Mouse (Mus musculus) hindbrain, embryonic 10.5 days (tissue): ENCODE results near the gene Tead1. TPM values are rescaled to one million over a fixed set of nuclear protein-coding genes. Genes with fewer than 3 reads are reported as not detected.
"Not testable (repeated sequence)": the region's sequence is repeated elsewhere in the genome, so short reads cannot be mapped to it uniquely, and the experiment has no call there.

Source experiments
- DNase-seq: peaks from one replicate; pipeline ENCODE4 v3.0.0-alpha.2; 2017; ENCODE audit warnings: low spot score
- H3K27ac ChIP-seq: fragments of 300-500 bp; sonication (generic); 2 replicates; pipeline ENCODE4 v1.5.1; 2016; ENCODE audit warnings: mild to moderate bottlenecking, moderate library complexity
- H3K27me3 ChIP-seq: fragments of 300-500 bp; sonication (generic); 2 replicates; pipeline ENCODE4 v1.6.1; 2016; ENCODE audit warnings: mild to moderate bottlenecking; ENCODE audit not compliant: poor library complexity, insufficient read depth, severe bottlenecking
- H3K36me3 ChIP-seq: fragments of 300-500 bp; sonication (generic); 2 replicates; pipeline ENCODE4 v1.6.1; 2016; ENCODE audit warnings: mild to moderate bottlenecking, moderate library complexity
- H3K4me1 ChIP-seq: fragments of 300-500 bp; sonication (generic); replicated peaks from 2 replicates; pipeline ENCODE4 v1.6.1; 2016; ENCODE audit warnings: mild to moderate bottlenecking
- H3K4me3 ChIP-seq: fragments of 300-500 bp; sonication (generic); 2 replicates; pipeline ENCODE4 v1.5.1; 2016; ENCODE audit warnings: mild to moderate bottlenecking, moderate library complexity
- H3K9me3 ChIP-seq: fragments of 300-500 bp; sonication (generic); 2 replicates; pipeline ENCODE4 v1.6.1; 2016; ENCODE audit warnings: mild to moderate bottlenecking, moderate library complexity
- WGBS: fragments of 180-500 bp; shearing (Covaris S2); methylation state at CpG from one replicate; pipeline ENCODE4 v1.1.7; 2016; 5-methylcytosine and 5-hydroxymethylcytosine counted together
- polyA plus RNA-seq: library from polyadenylated mRNA; unstranded; fragments of >200 nt; fragmentation: Nextera tagmentation; extraction: Ambion mirVana; gene quantifications from 2 replicates; pipeline ENCODE4 v1.2.1, GENCODE M21; 2016

Tead1 gene
- polyA plus RNA-seq, 1 experiment from 2014 or later: 17.8 TPM

GRCm38 (mm10) chr7:112907468-112907867 is 228.3 kb downstream of the Tead1 start:
- H3K4me3 ChIP-seq: no peak overlapping the region
- H3K27me3 ChIP-seq: no peaks in the 10 kb centered on the region
- WGBS: 73% methylated on average over 2 of the region's 2 CpGs
- H3K9me3 ChIP-seq: no peaks in the 10 kb centered on the region
- DNase-seq: no peak
- peaks cover 23% of the 10 kb centered on the region for H3K36me3 ChIP-seq
- H3K4me1 ChIP-seq: peaks cover 20% of the 10 kb centered on the region
- H3K27ac ChIP-seq: no peak overlapping the region

- WGBS: 87% methylated on average over 10 of the region's 10 CpGs
- no peak for DNase-seq
- Histone ChIP-seq H3K9me3 (no peaks in the 10 kb centered on the region), H3K27me3 (no peaks in the 10 kb centered on the region), H3K27ac (no peak overlapping the region), H3K36me3 (peaks cover 6% of the 10 kb centered on the region), H3K4me1 (peaks cover 20% of the 10 kb centered on the region), H3K4me3 (no peak overlapping the region)
These were observed 230.0 kb downstream of the Tead1 start for GRCm38 (mm10) chr7:112909164-112909563.

- DNase-seq: no peak
- H3K9me3 ChIP-seq: no peaks in the 10 kb centered on the region
- no peaks in the 10 kb centered on the region for H3K27me3 ChIP-seq
- no peak overlapping the region for H3K27ac ChIP-seq
- H3K36me3 ChIP-seq: no peaks in the 10 kb centered on the region
- 88% methylated on average over 3 of the region's 3 CpGs for WGBS
- H3K4me3 ChIP-seq: no peak overlapping the region
- peaks cover 32% of the 10 kb centered on the region for H3K4me1 ChIP-seq
These were observed 233.9 kb downstream of the Tead1 start for GRCm38 (mm10) chr7:112912969-112913368.

- WGBS: 86% methylated on average over 4 of the region's 4 CpGs
- Histone ChIP-seq H3K36me3 (no peaks in the 10 kb centered on the region), H3K4me3 (no peak overlapping the region), H3K4me1 (peaks cover 37% of the 10 kb centered on the region), H3K9me3 (no peaks in the 10 kb centered on the region), H3K27me3 (no peaks in the 10 kb centered on the region), H3K27ac (no peak overlapping the region)
- DNase-seq: no peak
These were observed 236.5 kb downstream of the Tead1 start for GRCm38 (mm10) chr7:112915571-112915970.

- Histone ChIP-seq H3K27me3 (no peaks in the 10 kb centered on the region), H3K36me3 (no peaks in the 10 kb centered on the region), H3K27ac (peak overlapping the region; percentile 81), H3K9me3 (no peaks in the 10 kb centered on the region), H3K4me1 (peaks cover 42% of the 10 kb centered on the region), H3K4me3 (peak overlapping the region; percentile 11; the same call in 1 of the 2 replicates)
- 58% methylated on average over 10 of the region's 10 CpGs for WGBS
- DNase-seq: no peak
These were observed 238.6 kb downstream of the Tead1 start for GRCm38 (mm10) chr7:112917613-112918278.

GRCm38 (mm10) chr7:112918279-112918991 is 239.3 kb downstream of the Tead1 start:
- no peaks in the 10 kb centered on the region for H3K36me3 ChIP-seq

GRCm38 (mm10) chr7:112919845-112920244 is 240.7 kb downstream of the Tead1 start:
- Histone ChIP-seq H3K36me3 (no peaks in the 10 kb centered on the region), H3K4me1 (peaks cover 56% of the 10 kb centered on the region), H3K27me3 (peaks cover 6% of the 10 kb centered on the region; the same call in 1 of the 2 replicates), H3K4me3 (no peak overlapping the region), H3K9me3 (no peaks in the 10 kb centered on the region), H3K27ac (no peak overlapping the region)
- 3% methylated on average over 4 of the region's 4 CpGs for WGBS
- DNase-seq: peak; percentile 55

More at GRCm38 (mm10) chr7:112918279-112918991, 239.3 kb downstream of the Tead1 start:
- WGBS: 53% methylated on average over 22 of the region's 22 CpGs
- H3K27me3 ChIP-seq: no peaks in the 10 kb centered on the region
- peak overlapping the region; percentile 11; the same call in 1 of the 2 replicates for H3K4me3 ChIP-seq
- peaks cover 49% of the 10 kb centered on the region for H3K4me1 ChIP-seq
- peak overlapping the region; percentile 81 for H3K27ac ChIP-seq
- no peaks in the 10 kb centered on the region for H3K9me3 ChIP-seq
- peak; percentile 54 for DNase-seq

GRCm38 (mm10) chr7:112922801-112923200 is 243.7 kb downstream of the Tead1 start:
- no peak for DNase-seq
- WGBS: 31% methylated on average over 4 of the region's 4 CpGs
- H3K27me3 ChIP-seq: peaks cover 12% of the 10 kb centered on the region; the same call in 1 of the 2 replicates
- H3K9me3 ChIP-seq: no peaks in the 10 kb centered on the region
- H3K4me1 ChIP-seq: peaks cover 39% of the 10 kb centered on the region
- no peak overlapping the region for H3K4me3 ChIP-seq
- peak overlapping the region; percentile 50 for H3K27ac ChIP-seq
- no peaks in the 10 kb centered on the region for H3K36me3 ChIP-seq

- Histone ChIP-seq H3K4me3 (no peak overlapping the region), H3K9me3 (no peaks in the 10 kb centered on the region), H3K27ac (peak overlapping the region; percentile 14; the same call in 1 of the 2 replicates), H3K4me1 (peaks cover 30% of the 10 kb centered on the region), H3K36me3 (no peaks in the 10 kb centered on the region), H3K27me3 (peaks cover 12% of the 10 kb centered on the region; the same call in 1 of the 2 replicates)
- no peak for DNase-seq
- WGBS: 65% methylated on average over 3 of the region's 3 CpGs
These were observed 244.6 kb downstream of the Tead1 start for GRCm38 (mm10) chr7:112923712-112924111.

- WGBS: 69% methylated on average over 7 of the region's 7 CpGs
- DNase-seq: no peak
These were observed 251.6 kb downstream of the Tead1 start for GRCm38 (mm10) chr7:112930669-112931068.

GRCm38 (mm10) chr7:112935876-112936275 is 256.8 kb downstream of the Tead1 start:
- H3K36me3 ChIP-seq, H3K4me3 ChIP-seq, H3K27me3 ChIP-seq, H3K4me1 ChIP-seq, H3K9me3 ChIP-seq, DNase-seq, H3K27ac ChIP-seq: not testable (repeated sequence)
- 89% methylated on average over 5 of the region's 5 CpGs for WGBS

More at GRCm38 (mm10) chr7:112930669-112931068, 251.6 kb downstream of the Tead1 start:
- no peaks in the 10 kb centered on the region for H3K36me3 ChIP-seq
- no peak overlapping the region for H3K4me3 ChIP-seq
- peaks cover 4% of the 10 kb centered on the region; the same call in 1 of the 2 replicates for H3K4me1 ChIP-seq
- no peak overlapping the region for H3K27ac ChIP-seq
- no peaks in the 10 kb centered on the region for H3K27me3 ChIP-seq
- H3K9me3 ChIP-seq: no peaks in the 10 kb centered on the region

GRCm38 (mm10) chr7:112937089-112937488 is 258.0 kb downstream of the Tead1 start:
- Histone ChIP-seq H3K4me1 (peaks cover 6% of the 10 kb centered on the region; the same call in 1 of the 2 replicates), H3K27me3 (no peaks in the 10 kb centered on the region), H3K9me3 (no peaks in the 10 kb centered on the region), H3K4me3 (no peak overlapping the region), H3K27ac (no peak overlapping the region), H3K36me3 (no peaks in the 10 kb centered on the region)
- 94% methylated on average over 8 of the region's 8 CpGs for WGBS
- DNase-seq: no peak

GRCm38 (mm10) chr7:112938959-112939358 is 259.8 kb downstream of the Tead1 start:
- Histone ChIP-seq H3K4me1 (peaks cover 6% of the 10 kb centered on the region; the same call in 1 of the 2 replicates), H3K27ac (no peak overlapping the region), H3K4me3 (no peak overlapping the region), H3K27me3 (no peaks in the 10 kb centered on the region), H3K36me3 (no peaks in the 10 kb centered on the region), H3K9me3 (no peaks in the 10 kb centered on the region)
- 37% methylated on average over 5 of the region's 5 CpGs for WGBS
- no peak for DNase-seq
